ENCODE assay signal across 9 mouse cellular contexts in genomic region chr2:170476215-170476614, GRCm38 (mm10). TPM values are rescaled to one million over a fixed set of nuclear protein-coding genes. Genes with fewer than 3 reads are reported as not detected.
DNase-seq lines count a peak whose midpoint lies in the region; ATAC-seq and TF ChIP-seq lines count a peak whose summit lies in the region.
"Had no signal": no experiment of that assay in that cellular context is flagged by ENCODE, and none has a peak within 500 bp of the region (broad histone marks: within the 10 kb centered on the region; RNA-seq: fewer than 3 reads in every experiment).

No protein-coding gene starts in this region.

- intact Hi-C loops in heart, postnatal 36 days (cut with DNase I) = loop anchor here (2.0 kb wide), 1 partner anchor 31 kb away; no protein-coding TSS in a partner anchor

- H3K4me2 ChIP-seq in heart, embryonic 11.5 days = no peak overlapping the region
- H3K4me2 ChIP-seq in lung, embryonic 14.5 days = no peak overlapping the region
- H3K4me2 ChIP-seq: liver, embryonic 13.5 days; neural tube, embryonic 13.5 days had no signal

- no peak for ATAC-seq in heart, embryonic 11.5 days (replicated peaks; ENCODE audit: insufficient number of reproducible peaks, low FRiP score, low TSS enrichment)
- ATAC-seq in lung, embryonic 14.5 days (ENCODE audit: insufficient read depth) = no peak

- H3K27me3 ChIP-seq in heart, embryonic 11.5 days (ENCODE audit: control insufficient read depth, insufficient read depth, low read length) = peaks cover 73% of the 10 kb centered on the region
- no peaks in the 10 kb centered on the region for H3K27me3 ChIP-seq in lung, embryonic 14.5 days (ENCODE audit: insufficient read depth, low read length)
- H3K27me3 ChIP-seq: liver, embryonic 13.5 days; neural tube, embryonic 13.5 days had no signal

- no peak overlapping the region for H3K4me3 ChIP-seq in heart, embryonic 11.5 days (ENCODE audit: low read depth, low read length)
- no peak overlapping the region for H3K4me3 ChIP-seq in lung, embryonic 14.5 days (ENCODE audit: low read depth, low read length)
- H3K4me3 ChIP-seq: liver, embryonic 13.5 days; neural tube, embryonic 13.5 days had no signal

- WGBS in heart, embryonic 11.5 days (ENCODE audit: insufficient replicate concordance) = 65% methylated on average over 11 of the region's 11 CpGs
- WGBS in lung, embryonic 14.5 days = 62% methylated on average over 11 of the region's 11 CpGs

- no peaks in the 10 kb centered on the region; the same call in 1 of the 2 replicates for H3K9me3 ChIP-seq in heart, embryonic 11.5 days (replicated peaks; ENCODE audit: control insufficient read depth, low read length)
- no peaks in the 10 kb centered on the region for H3K9me3 ChIP-seq in lung, embryonic 14.5 days (ENCODE audit: low read depth, low read length)
- H3K9me3 ChIP-seq: liver, embryonic 13.5 days; neural tube, embryonic 13.5 days had no signal

- H3K4me1 ChIP-seq in heart, embryonic 11.5 days (ENCODE audit: control insufficient read depth, insufficient read depth, low read length) = no peaks in the 10 kb centered on the region
- peaks cover 3% of the 10 kb centered on the region; the same call in 1 of the 2 replicates for H3K4me1 ChIP-seq in lung, embryonic 14.5 days (ENCODE audit: insufficient read depth)
- H3K4me1 ChIP-seq: liver, embryonic 13.5 days; neural tube, embryonic 13.5 days had no signal

- no peak overlapping the region for H3K9ac ChIP-seq in heart, embryonic 11.5 days (ENCODE audit: low read depth, low read length)
- H3K9ac ChIP-seq in lung, embryonic 14.5 days = no peak overlapping the region
- H3K9ac ChIP-seq: liver, embryonic 13.5 days; neural tube, embryonic 13.5 days had no signal

- DNase-seq in heart, postnatal 36 days = peak; percentile 16 to 45
- DNase-seq in urinary bladder, postnatal 14 days (ENCODE audit: low spot score) = peak; percentile 21
- DNase-seq in urinary bladder, adult 18-20 months (ENCODE audit: low spot score in 2 of 2) = no peak
- DNase-seq in lung, embryonic 14.5 days = peak; percentile 33
- no peak for DNase-seq in frontal cortex, postnatal 25 days (ENCODE audit: low spot score in 2 of 2)
- DNase-seq in cerebellum, adult 9-10 months = no peak
- DNase-seq: liver, embryonic 13.5 days had no signal

- TF ChIP-seq CTCF in lung, embryonic 14.5 days (IDR thresholded peaks at IDR 0.05; ENCODE audit: low read depth) = peak; percentile 51

- no peak overlapping the region for H3K27ac ChIP-seq in heart, embryonic 11.5 days (ENCODE audit: low read depth, low read length)
- H3K27ac ChIP-seq in lung, embryonic 14.5 days (ENCODE audit: low read depth) = no peak overlapping the region
- H3K27ac ChIP-seq: liver, embryonic 13.5 days; neural tube, embryonic 13.5 days had no signal

- no peaks in the 10 kb centered on the region for H3K36me3 ChIP-seq in heart, embryonic 11.5 days (ENCODE audit: control insufficient read depth, insufficient read depth, low read length)
- no peaks in the 10 kb centered on the region for H3K36me3 ChIP-seq in lung, embryonic 14.5 days (ENCODE audit: insufficient read depth)
- H3K36me3 ChIP-seq: liver, embryonic 13.5 days; neural tube, embryonic 13.5 days had no signal

RNA-seq across cellular contexts. Expression of gene Pfdn4, which starts 20.0 kb away (rescaled TPM):
- 10 to 100 TPM; 11.1 to 12.4 TPM for total RNA-seq in heart, postnatal 36 days (2021)
- 54.3 and 61.3 TPM in 2 replicates for polyA plus RNA-seq in heart, embryonic 11.5 days (2014; fragmentation: Nextera tagmentation; extraction: Ambion mirVana)
- 78.5 and 86.2 TPM in 2 replicates for polyA plus RNA-seq in lung, embryonic 14.5 days (2014; fragmentation: Nextera tagmentation; extraction: Ambion mirVana)

RNA-seq across cellular contexts. Expression of gene Cyp24a1, which starts 20.7 kb away (rescaled TPM):
- total RNA-seq in heart, postnatal 36 days (2021) = not detected
- polyA plus RNA-seq in heart, embryonic 11.5 days (2014; fragmentation: Nextera tagmentation; extraction: Ambion mirVana) = not detected in 2 replicates
- polyA plus RNA-seq in lung, embryonic 14.5 days (2014; fragmentation: Nextera tagmentation; extraction: Ambion mirVana) = not detected in 2 replicates
- polyA plus RNA-seq: liver, embryonic 13.5 days; neural tube, embryonic 13.5 days had no signal

RNA-seq across cellular contexts. Expression of gene Bcas1, which starts 48.6 kb away (rescaled TPM):
- total RNA-seq in heart, postnatal 36 days (2021) = not detected
- 0.97 and 1.1 TPM in 2 replicates for polyA plus RNA-seq in heart, embryonic 11.5 days (2014; fragmentation: Nextera tagmentation; extraction: Ambion mirVana)
- 0.65 and 1.4 TPM in 2 replicates for polyA plus RNA-seq in lung, embryonic 14.5 days (2014; fragmentation: Nextera tagmentation; extraction: Ambion mirVana)

Comparison
In these comparisons a context has a peak if more than half of its experiments do, and no peak if none do; other contexts are left out.
1. DNase-seq: peak in heart, postnatal 36 days (2 of 2), urinary bladder, postnatal 14 days (single experiment) and lung, embryonic 14.5 days (single experiment); none in urinary bladder, adult 18-20 months (0 of 2), frontal cortex, postnatal 25 days (0 of 2) and cerebellum, adult 9-10 months (single experiment).